Mouse (Mus musculus) olfactory bulb, adult 2 months (tissue): Measurements from ENCODE around the gene 1600012H06Rik.
"Not testable (repeated sequence)": the region's sequence is repeated elsewhere in the genome, so short reads cannot be mapped to it uniquely, and the experiment has no call there.

Experiments used
- CTCF ChIP-seq: fragments of 200-500 bp; IDR thresholded peaks from 2 replicates; pipeline ENCODE4 v1.5.1; 2012; ENCODE audit warnings: low read depth, mild to moderate bottlenecking, low read length, moderate library complexity; ENCODE audit not compliant: insufficient read depth
- POLR2A ChIP-seq: fragments of 200-500 bp; IDR thresholded peaks from 2 replicates; pipeline ENCODE4 v1.6.1; 2012; ENCODE audit warnings: mild to moderate bottlenecking, low read depth, low read length, moderate library complexity; ENCODE audit not compliant: insufficient read depth

GRCm38 (mm10) chr17:14993139-14993832 lies 50.3 kb downstream of the 1600012H06Rik start:
- TF ChIP-seq CTCF, POLR2A: not testable (repeated sequence)
